Mouse (Mus musculus) Muller cell, postnatal 12 days (primary cell): ENCODE measurements at regions not wholly inside any gene's neighbourhood (a gene's known extent, or its start where the extent isn't known, plus 50 kb on each side); places are given as distances from the start of the nearest gene placed in this dataset.

Experiments used
- DNase-seq: peaks from one replicate; pipeline ENCODE4 v3.0.0-alpha.2; 2015; ENCODE audit errors: inconsistent ontology term

- DNase-seq = no peak
Observed at GRCm38 (mm10) chr9:23535872-23536271, 313.0 kb downstream of the Bmper start.

- peak; percentile 30 for DNase-seq
Observed at GRCm38 (mm10) chr9:23538051-23538450, 315.2 kb downstream of the Bmper start.

GRCm38 (mm10) chr9:23551692-23552091 lies 328.8 kb downstream of the Bmper start:
- DNase-seq = peak; percentile 91

GRCm38 (mm10) chr9:23553766-23554165 lies 330.9 kb downstream of the Bmper start:
- peak; percentile 70 for DNase-seq

GRCm38 (mm10) chr9:23557601-23558000 lies 334.7 kb downstream of the Bmper start:
- DNase-seq = no peak

- no peak for DNase-seq
Observed at GRCm38 (mm10) chr9:23561924-23562323, 339.0 kb downstream of the Bmper start.

GRCm38 (mm10) chr9:23567081-23567480 lies 344.2 kb downstream of the Bmper start:
- DNase-seq = peak; percentile 77

- DNase-seq = no peak
Observed at GRCm38 (mm10) chr9:23570150-23570549, 347.3 kb downstream of the Bmper start.

GRCm38 (mm10) chr9:23576314-23576713 lies 353.4 kb downstream of the Bmper start:
- DNase-seq = no peak

- peak; percentile 41 for DNase-seq
Observed at GRCm38 (mm10) chr9:23580155-23580554, 357.3 kb downstream of the Bmper start.

GRCm38 (mm10) chr9:23581039-23581606 lies 358.2 kb downstream of the Bmper start:
- peak; percentile 83 for DNase-seq

- no peak for DNase-seq
Observed at GRCm38 (mm10) chr9:23584561-23584960, 361.7 kb downstream of the Bmper start.

GRCm38 (mm10) chr9:23589024-23589423 lies 366.1 kb downstream of the Bmper start:
- no peak for DNase-seq

GRCm38 (mm10) chr9:23591906-23592305 lies 369.0 kb downstream of the Bmper start:
- DNase-seq = peak; percentile 29

GRCm38 (mm10) chr9:23600623-23601022 lies 377.7 kb downstream of the Bmper start:
- no peak for DNase-seq
